Mouse (Mus musculus) spleen, adult 2 months (tissue): ENCODE measurements around the gene Arfgef2. TPM values are rescaled to one million over a fixed set of nuclear protein-coding genes. Genes with fewer than 3 reads are reported as not detected.
A peak's percentile ranks its signal among the peaks of the same experiment; 100 is the strongest.

ENCODE experiments used
- DNase-seq, 2 experiments: peaks; one replicate each; pipeline versions ENCODE4 v3.0.0 to v3.0.0-alpha.2; 2012 to 2021; ENCODE audit warnings: low spot score in 2 of 2, low read depth in 1 of 2
- H3K27ac ChIP-seq: fragments of 200-500 bp; 2 replicates; pipeline ENCODE4 v1.5.1; 2012; ENCODE audit warnings: low read length, inconsistent platforms; ENCODE audit not compliant: insufficient read depth
- H3K27me3 ChIP-seq: fragments of 200-500 bp; 2 replicates; pipeline ENCODE4 v1.6.1; 2012; ENCODE audit warnings: mild to moderate bottlenecking, moderate library complexity, low read length, inconsistent platforms; ENCODE audit not compliant: control insufficient read depth, insufficient read depth
- H3K36me3 ChIP-seq: fragments of 200-500 bp; 2 replicates; pipeline ENCODE4 v1.6.1; 2012; ENCODE audit warnings: mild to moderate bottlenecking, low read length, inconsistent platforms; ENCODE audit not compliant: control insufficient read depth, insufficient read depth
- H3K4me1 ChIP-seq: fragments of 200-500 bp; 2 replicates; pipeline ENCODE4 v1.6.1; 2011; ENCODE audit warnings: inconsistent platforms; ENCODE audit not compliant: control insufficient read depth, insufficient read depth, insufficient read length
- H3K4me3 ChIP-seq: fragments of 200-500 bp; 2 replicates; pipeline ENCODE4 v1.5.1; 2011; ENCODE audit warnings: mild to moderate bottlenecking, inconsistent platforms; ENCODE audit not compliant: insufficient read depth, insufficient read length; ENCODE audit errors: extremely low read depth
- CTCF ChIP-seq: fragments of 200-500 bp; IDR thresholded peaks from 2 replicates; pipeline ENCODE4 v1.5.1; 2011; ENCODE audit warnings: mild to moderate bottlenecking, inconsistent platforms; ENCODE audit not compliant: insufficient read depth, insufficient read length, insufficient replicate concordance; ENCODE audit errors: extremely low read depth
- POLR2A ChIP-seq: fragments of 200-500 bp; IDR thresholded peaks from 2 replicates; pipeline ENCODE4 v1.6.1; 2011; ENCODE audit warnings: low read depth, low read length, inconsistent platforms
- WGBS: fragments of 180-500 bp; shearing (Covaris S2); methylation state at CpG from one replicate; pipeline ENCODE4 v1.1.7; 2018; 5-methylcytosine and 5-hydroxymethylcytosine counted together
- polyA plus RNA-seq: library from polyadenylated mRNA; depleted of rRNA; stranded (reverse); fragments of >200 nt; gene quantifications from 2 replicates; pipeline ENCODE4 v1.2.3, GENCODE M21; 2012; rRNA removed

The Arfgef2 gene
- polyA plus RNA-seq = 11.6 and 13.2 TPM in 2 replicates

DNA sequence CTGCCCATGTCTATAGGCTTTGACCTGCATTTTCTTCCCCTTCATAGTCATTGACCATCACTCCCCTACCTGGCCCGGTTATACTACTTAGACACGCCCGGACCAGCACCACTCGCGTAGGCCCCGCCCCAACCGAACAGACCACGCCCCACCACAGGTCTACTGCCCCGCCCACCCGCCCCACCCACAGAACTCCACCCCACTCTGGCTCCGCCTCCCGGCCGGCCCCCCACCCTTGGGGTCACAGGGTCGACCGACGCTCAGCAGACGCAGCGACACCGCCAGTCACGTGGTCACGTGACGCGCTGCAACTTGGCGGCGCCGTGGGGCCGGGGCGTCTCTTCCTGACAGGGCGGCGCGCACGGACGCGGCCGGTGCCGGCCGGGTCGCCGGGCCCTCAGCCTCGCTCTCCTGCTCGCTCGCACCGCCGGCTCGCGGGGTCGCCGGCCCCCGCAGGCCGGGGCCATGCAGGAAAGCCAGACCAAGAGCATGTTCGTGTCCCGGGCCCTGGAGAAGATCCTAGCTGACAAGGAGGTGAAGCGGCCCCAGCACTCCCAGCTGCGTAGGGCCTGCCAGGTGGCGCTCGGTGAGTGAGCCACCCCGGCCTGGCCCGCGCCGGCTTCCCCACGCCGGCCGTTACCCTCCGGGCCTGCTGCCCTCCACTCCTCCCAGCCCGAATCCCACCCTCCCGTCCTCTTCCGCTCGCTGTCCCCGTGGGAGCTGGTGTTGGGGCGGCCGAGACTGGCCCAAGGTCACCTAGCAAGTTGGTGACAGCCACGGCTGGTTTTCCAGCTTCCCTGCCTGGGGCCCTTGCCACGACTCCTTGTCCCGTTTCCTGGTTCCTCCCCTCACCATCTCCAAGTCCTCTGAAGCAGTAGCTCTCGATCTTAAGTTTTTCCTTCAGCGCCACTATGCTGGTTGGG lies at the start of gene Arfgef2:
Gene Arfgef2, plus strand, starts transcription at position 339 of the 923 bp plus-strand sequence.
- peak; percentile 81 to 91 for DNase-seq
- Histone ChIP-seq H3K27me3 (no peaks in the 10 kb centered on the region), H3K4me3 (peak within 1 kb of the TSS; percentile 70), H3K36me3 (no peaks in the 10 kb centered on the region), H3K27ac (peak within 1 kb of the TSS; percentile 72), H3K4me1 (peaks cover 12% of the 10 kb centered on the region)
- WGBS = under 1% methylated on average over 73 of the region's 76 CpGs
- no peak for TF ChIP-seq CTCF
- peak; percentile 57 for TF ChIP-seq POLR2A

DNA sequence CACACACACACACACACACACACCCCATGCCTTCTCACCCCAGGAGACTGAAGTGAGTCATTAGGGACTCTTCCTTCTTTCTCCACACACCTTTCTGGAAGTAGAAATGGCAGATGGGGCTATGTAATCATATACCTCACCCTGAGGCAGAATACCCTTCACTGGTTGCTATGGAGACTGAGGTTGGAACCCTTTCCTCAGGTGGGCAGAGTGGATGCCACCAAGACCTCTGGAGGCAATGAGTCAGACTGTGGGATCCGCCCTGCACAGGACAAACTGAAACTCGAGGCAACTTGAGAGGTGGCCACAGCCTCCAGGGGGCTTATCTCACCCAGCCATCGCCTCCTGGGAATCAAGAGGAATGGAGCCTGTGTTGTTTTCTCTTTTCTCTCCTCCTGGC lies 47.4 kb upstream of the Arfgef2 start:
- H3K27me3 ChIP-seq = no peaks in the 10 kb centered on the region
- 28% methylated on average over 3 of the region's 3 CpGs for WGBS
- no peak for DNase-seq
- TF ChIP-seq POLR2A (no peak), CTCF (no peak)
- H3K4me1 ChIP-seq = peaks cover 3% of the 10 kb centered on the region; the same call in 1 of the 2 replicates
- H3K27ac ChIP-seq = no peak overlapping the region
- no peaks in the 10 kb centered on the region for H3K36me3 ChIP-seq
- no peak overlapping the region for H3K4me3 ChIP-seq

DNA sequence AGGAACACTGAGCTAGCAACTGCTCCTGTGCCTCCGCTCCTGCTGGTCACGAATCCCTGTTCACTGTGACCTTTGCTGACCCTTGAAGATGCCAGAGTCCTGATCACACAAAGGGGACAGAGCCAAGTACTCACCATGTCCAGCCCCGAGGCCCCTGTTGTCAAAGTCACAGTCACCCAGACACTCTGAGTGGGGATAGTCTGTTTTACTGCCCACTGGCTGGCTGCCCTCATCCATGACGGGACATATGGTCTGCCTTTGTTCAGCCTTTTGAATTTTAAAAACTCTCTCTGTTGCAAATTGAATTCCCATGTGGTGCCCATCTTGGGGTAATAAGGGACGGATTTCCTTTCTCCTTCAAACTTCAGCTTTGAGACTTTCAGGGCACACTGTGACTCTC lies 41.3 kb upstream of the Arfgef2 start:
- Histone ChIP-seq H3K27ac (no peak overlapping the region), H3K36me3 (no peaks in the 10 kb centered on the region), H3K4me1 (no peaks in the 10 kb centered on the region), H3K4me3 (no peak overlapping the region), H3K27me3 (no peaks in the 10 kb centered on the region)
- WGBS = 77% methylated on average over 5 of the region's 5 CpGs
- DNase-seq = no peak
- TF ChIP-seq CTCF (no peak), POLR2A (no peak)

DNA sequence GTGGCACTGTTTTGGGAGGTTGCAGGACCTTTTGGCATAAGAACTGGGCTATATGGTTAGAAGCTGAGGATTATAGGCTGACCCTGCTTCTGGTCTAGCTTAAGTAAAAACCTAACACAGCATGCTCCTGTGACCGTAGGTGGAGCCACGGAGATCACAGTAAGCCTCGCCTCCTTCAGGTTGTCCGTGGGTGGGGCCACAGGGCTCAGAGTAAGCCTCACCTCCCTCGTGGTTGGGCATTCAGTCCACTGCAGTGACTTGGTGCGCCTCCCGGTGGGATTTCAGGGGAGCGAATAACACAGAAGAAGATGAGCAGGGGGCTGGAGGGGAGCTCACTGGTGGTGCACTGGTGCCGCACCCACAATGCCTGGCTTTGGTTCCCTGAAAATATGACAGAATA lies 37.8 kb upstream of the Arfgef2 start:
- DNase-seq = no peak
- no peaks in the 10 kb centered on the region for H3K4me1 ChIP-seq
- H3K27ac ChIP-seq = no peak overlapping the region
- no peaks in the 10 kb centered on the region for H3K27me3 ChIP-seq
- no peak overlapping the region for H3K4me3 ChIP-seq
- WGBS = 83% methylated on average over 9 of the region's 9 CpGs
- H3K36me3 ChIP-seq = no peaks in the 10 kb centered on the region
- no peak for TF ChIP-seq POLR2A

DNA sequence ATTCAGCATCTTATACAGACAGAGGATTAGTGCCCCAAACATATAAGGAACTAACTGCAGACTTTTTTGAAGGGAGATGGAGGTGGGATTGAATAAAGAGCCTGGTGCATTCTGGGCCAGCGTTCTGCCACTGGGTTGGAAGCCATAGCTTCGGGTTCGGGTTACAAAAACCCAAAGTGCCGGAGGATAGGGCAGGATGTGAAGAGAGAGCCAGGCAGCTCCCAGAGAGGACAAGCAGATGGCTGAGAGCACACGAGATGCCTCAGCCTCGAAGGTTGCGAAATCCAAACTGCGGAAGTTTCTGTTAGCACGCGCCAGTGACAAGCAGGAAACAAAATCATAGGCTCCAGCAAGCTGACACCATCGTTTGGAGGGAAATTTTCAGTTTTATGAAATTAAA lies 34.0 kb upstream of the Arfgef2 start:
- Histone ChIP-seq H3K36me3 (no peaks in the 10 kb centered on the region), H3K4me1 (no peaks in the 10 kb centered on the region), H3K27ac (0 out of 2 replicates have a peak overlapping the region, but pooled peaks have one; percentile 25), H3K4me3 (peak overlapping the region; percentile 31; the same call in 1 of the 2 replicates), H3K27me3 (no peaks in the 10 kb centered on the region)
- no peak for DNase-seq
- 8% methylated on average over 11 of the region's 11 CpGs for WGBS
- no peak for TF ChIP-seq POLR2A
- TF ChIP-seq CTCF = no peak

DNA sequence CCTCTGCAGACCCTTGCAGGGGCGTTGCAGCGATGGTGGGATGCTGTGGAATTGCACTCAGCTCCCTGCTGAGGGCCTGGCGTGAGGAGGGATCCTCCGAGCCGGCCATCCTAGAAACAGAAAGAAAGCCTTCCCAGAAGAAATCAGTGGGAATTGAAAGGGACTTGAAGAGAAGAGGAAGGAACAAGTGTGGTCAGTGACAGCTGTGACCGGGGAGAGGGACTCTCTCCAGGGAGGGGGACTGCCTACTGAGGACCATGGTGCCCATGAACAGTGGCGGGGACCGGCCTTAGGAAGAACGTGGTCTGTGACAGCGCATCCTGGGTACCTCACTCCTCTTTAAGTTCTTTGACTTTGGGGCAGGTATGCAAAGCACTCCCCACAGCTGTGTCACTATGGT lies 31.8 kb upstream of the Arfgef2 start:
- Histone ChIP-seq H3K4me3 (no peak overlapping the region), H3K36me3 (no peaks in the 10 kb centered on the region), H3K27me3 (no peaks in the 10 kb centered on the region), H3K4me1 (no peaks in the 10 kb centered on the region), H3K27ac (no peak overlapping the region)
- 79% methylated on average over 10 of the region's 10 CpGs for WGBS
- TF ChIP-seq CTCF (no peak), POLR2A (no peak)
- no peak for DNase-seq

DNA sequence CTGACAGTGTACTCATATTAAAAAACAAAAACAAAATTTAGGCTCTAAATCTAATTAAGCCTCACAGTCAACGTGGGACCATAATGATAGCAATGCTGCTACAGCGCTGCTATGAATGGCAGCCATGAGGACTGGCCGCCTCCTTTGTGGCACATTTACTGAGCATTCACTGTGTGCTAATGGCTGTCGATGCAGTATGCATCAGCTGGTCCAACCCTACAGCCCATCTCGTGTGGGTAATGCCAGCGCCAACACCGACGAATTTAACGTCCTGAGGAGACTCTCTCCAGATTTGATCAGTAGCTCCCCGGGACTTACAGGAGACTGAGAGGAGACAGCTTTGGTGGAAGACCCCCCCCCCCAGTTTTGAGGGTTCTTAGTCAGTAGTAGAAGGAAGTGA lies 31.1 kb upstream of the Arfgef2 start:
- no peak for TF ChIP-seq CTCF
- no peak for TF ChIP-seq POLR2A
- no peak for DNase-seq
- Histone ChIP-seq H3K4me3 (no peak overlapping the region), H3K27ac (no peak overlapping the region), H3K27me3 (no peaks in the 10 kb centered on the region), H3K4me1 (no peaks in the 10 kb centered on the region), H3K36me3 (no peaks in the 10 kb centered on the region)
- WGBS = 70% methylated on average over 10 of the region's 10 CpGs
